Mouse (Mus musculus) liver, adult 2 months (tissue): ENCODE measurements around the gene Strn4.

Experiments used
- CTCF ChIP-seq: fragments of 200-500 bp; IDR thresholded peaks from 2 replicates; pipeline ENCODE4 v1.5.1; 2011; ENCODE audit warnings: low read depth, low read length, control low read depth
- POLR2A ChIP-seq: fragments of 200-500 bp; IDR thresholded peaks from 2 replicates; pipeline ENCODE4 v1.6.1; 2011; ENCODE audit warnings: low read length, control low read depth; ENCODE audit not compliant: insufficient read depth; ENCODE audit errors: extremely low read depth

- no peak for TF ChIP-seq CTCF
- no peak for TF ChIP-seq POLR2A
Measured at GRCm38 (mm10) chr7:16841561-16842560, 26.2 kb downstream of the Strn4 start.
